Mouse (Mus musculus) kidney, adult 2 months (tissue): ENCODE data around the gene Plcd3.

ENCODE experiments used
- CTCF ChIP-seq: fragments of 200-500 bp; conservative IDR thresholded peaks from 2 replicates; pipeline ENCODE4 v1.5.1; 2011; ENCODE audit warnings: low read depth, mild to moderate bottlenecking, control low read depth, low read length, moderate library complexity, mixed read lengths; ENCODE audit not compliant: insufficient read depth, insufficient read length
- POLR2A ChIP-seq: fragments of 200-500 bp; IDR thresholded peaks from one replicate; pipeline ENCODE4 v1.6.1; 2011; ENCODE audit warnings: low read depth, low read length, control low read depth

DNA sequence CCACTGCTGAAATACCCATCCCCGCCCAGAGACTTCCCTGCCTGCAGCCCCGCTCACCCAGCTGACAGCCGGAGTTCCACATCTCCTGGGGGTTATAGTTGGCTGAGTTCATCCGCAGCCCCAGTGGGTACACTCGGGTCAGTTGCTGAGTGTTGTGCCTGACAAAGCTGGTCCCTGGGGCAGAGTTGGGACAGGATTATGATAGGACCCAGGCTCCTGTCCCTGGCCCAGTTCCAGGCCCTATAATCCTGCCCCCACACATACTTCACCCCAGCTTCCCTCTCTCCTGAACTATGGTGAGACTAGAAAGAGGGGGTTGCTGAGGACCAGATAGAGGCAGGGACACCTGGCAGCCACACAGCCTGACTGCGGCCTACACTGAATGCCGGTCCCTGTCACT lies 27.8 kb downstream of the Plcd3 start:
- TF ChIP-seq POLR2A (no peak), CTCF (no peak)
